Mouse (Mus musculus): Measurements from ENCODE around the gene Hsf2bp.

GRCm38 (mm10) chr17:32036509-32037438 lies 625 bp upstream of the Hsf2bp start:
- no peak for TF ChIP-seq CTCF (conservative IDR thresholded peaks at IDR 0.05 in 1 of 2, IDR thresholded peaks at IDR 0.05 in 1 of 2; ENCODE audit: low read depth in 2 of 2, low read length in 2 of 2)
- no peak for TF ChIP-seq USF1 (IDR thresholded peaks at IDR 0.05; ENCODE audit: low read depth, low read length)
- TF ChIP-seq POLR2A (IDR thresholded peaks at IDR 0.05; ENCODE audit: low read depth, low read length), result peak; percentile 35; the same call in 1 of the 2 replicates
- TF ChIP-seq SIN3A (IDR thresholded peaks at IDR 0.05; ENCODE audit: low read length), result peak; percentile 38; the same call in 1 of the 2 replicates
- no peak for TF ChIP-seq EP300 (IDR thresholded peaks at IDR 0.05; ENCODE audit: low read length)
- peak; percentile 89 for TF ChIP-seq MAX (IDR thresholded peaks at IDR 0.05; ENCODE audit: low read length)
- no peak for TF ChIP-seq ZKSCAN1 (IDR thresholded peaks at IDR 0.05; ENCODE audit: borderline replicate concordance, low read depth, low read length)
- no peak for TF ChIP-seq POLR2AphosphoS2 (IDR thresholded peaks at IDR 0.05; ENCODE audit: low read depth, low read length)
- no peak for TF ChIP-seq MAFK (IDR thresholded peaks at IDR 0.05; ENCODE audit: insufficient replicate concordance, low read length)
- no peak for TF ChIP-seq ETS1 (conservative IDR thresholded peaks at IDR 0.05; ENCODE audit: low read depth, low read length)
- peak; percentile 20; the same call in 1 of the 2 replicates for TF ChIP-seq BHLHE40 (IDR thresholded peaks at IDR 0.05; ENCODE audit: low read depth, low read length)
- TF ChIP-seq TCF12 (IDR thresholded peaks at IDR 0.05; ENCODE audit: low read depth, low read length), result no peak
- TF ChIP-seq HCFC1 (IDR thresholded peaks at IDR 0.05; ENCODE audit: low read depth, low read length), result no peak

Measured in CH12.LX (cell line).